Comparison of ENCODE assay signal across 18 mouse cellular contexts in genomic region chrX:150636421-150636820, GRCm38 (mm10). TPM values are rescaled to one million over a fixed set of nuclear protein-coding genes. Genes with fewer than 3 reads are reported as not detected.
"Had no signal": no experiment of that assay in that cellular context is flagged by ENCODE, and none has a peak within 500 bp of the region (broad histone marks: within the 10 kb centered on the region; RNA-seq: fewer than 3 reads in every experiment).

No protein-coding gene starts in this region.

- H3K36me3 ChIP-seq: lung, embryonic 15.5 days; neural tube, embryonic 12.5 days; neural tube, embryonic 15.5 days had no signal

- H3K4me3 ChIP-seq: left cerebral cortex, adult 2 months; lung, embryonic 15.5 days; megakaryocyte, embryonic 14.5 days; neural tube, embryonic 12.5 days; neural tube, embryonic 15.5 days had no signal

- DNase-seq: kidney, adult 2 months; kidney, postnatal 25 days; layer of hippocampus, postnatal 36 days; lung, adult 18-20 months; midbrain, embryonic 14.5 days; right cerebral cortex, adult 18-20 months; right cerebral cortex, postnatal 14 days; right cerebral cortex, postnatal 4 days; thymus, postnatal 36 days had no signal

- H3K27me3 ChIP-seq: lung, embryonic 15.5 days; megakaryocyte, embryonic 14.5 days; neural tube, embryonic 12.5 days; neural tube, embryonic 15.5 days had no signal

- H3K9me3 ChIP-seq: lung, embryonic 15.5 days; megakaryocyte, embryonic 14.5 days; neural tube, embryonic 12.5 days; neural tube, embryonic 15.5 days had no signal

- H3K4me2 ChIP-seq: lung, embryonic 15.5 days; midbrain, embryonic 11.5 days; neural tube, embryonic 12.5 days; neural tube, embryonic 15.5 days had no signal

- H3K4me1 ChIP-seq: lung, embryonic 15.5 days; megakaryocyte, embryonic 14.5 days; neural tube, embryonic 12.5 days; neural tube, embryonic 15.5 days had no signal

- H3K9ac ChIP-seq: lung, embryonic 15.5 days; neural tube, embryonic 12.5 days; neural tube, embryonic 15.5 days had no signal

- ATAC-seq: intestine, postnatal 0 days had no signal

- H3K27ac ChIP-seq: kidney, postnatal 0 days; left cerebral cortex, adult 2 months; lung, embryonic 15.5 days; macrophage; neural tube, embryonic 12.5 days; neural tube, embryonic 15.5 days had no signal

RNA-seq across cellular contexts. Expression of gene Tro, which starts 21.0 kb away (rescaled TPM):
- polyA plus RNA-seq: macrophage had no signal
